Mouse (Mus musculus) liver, embryonic 15.5 days (tissue): Measurements from ENCODE around the gene Plekhh3. TPM values are rescaled to one million over a fixed set of nuclear protein-coding genes. Genes with fewer than 3 reads are reported as not detected.

Source experiments
- ATAC-seq: fragments of 200-750 bp; cut with Nextera tagmentation; 2 replicates; pipeline ENCODE4 v1.8.0; 2017; ENCODE audit warnings: moderate number of reproducible peaks, mild to moderate bottlenecking, moderate library complexity; ENCODE audit not compliant: insufficient read depth
- H3K27ac ChIP-seq: fragments of 300-500 bp; sonication (generic); replicated peaks from 2 replicates; pipeline ENCODE4 v1.5.1; 2015; ENCODE audit warnings: mild to moderate bottlenecking, inconsistent platforms
- H3K27me3 ChIP-seq: fragments of 300-500 bp; sonication (generic); 2 replicates; pipeline ENCODE4 v1.6.1; 2015; ENCODE audit warnings: mild to moderate bottlenecking, inconsistent platforms
- H3K36me3 ChIP-seq: fragments of 300-500 bp; sonication (generic); replicated peaks from 2 replicates; pipeline ENCODE4 v1.6.1; 2015; ENCODE audit warnings: moderate library complexity, mild to moderate bottlenecking, inconsistent platforms
- H3K4me1 ChIP-seq: fragments of 300-500 bp; sonication (generic); replicated peaks from 2 replicates; pipeline ENCODE4 v1.6.1; 2015; ENCODE audit warnings: inconsistent platforms
- H3K4me2 ChIP-seq: fragments of 300-500 bp; sonication (generic); 2 replicates; pipeline ENCODE4 v1.6.1; 2015; ENCODE audit warnings: moderate library complexity, mild to moderate bottlenecking, inconsistent platforms
- H3K4me3 ChIP-seq: fragments of 300-500 bp; sonication (generic); replicated peaks from 2 replicates; pipeline ENCODE4 v1.5.1; 2015; ENCODE audit warnings: mild to moderate bottlenecking, inconsistent platforms
- H3K9ac ChIP-seq: fragments of 300-500 bp; sonication (generic); 2 replicates; pipeline ENCODE4 v1.6.1; 2015; ENCODE audit warnings: moderate library complexity, mild to moderate bottlenecking, inconsistent platforms
- H3K9me3 ChIP-seq: fragments of 300-500 bp; sonication (generic); replicated peaks from 2 replicates; pipeline ENCODE4 v1.6.1; 2016; ENCODE audit warnings: inconsistent platforms
- WGBS: fragments of 180-500 bp; shearing (Covaris S2); methylation state at CpG from one replicate; pipeline ENCODE4 v1.1.7; 2015; ENCODE audit warnings: mixed read lengths; ENCODE audit not compliant: insufficient replicate concordance; 5-methylcytosine and 5-hydroxymethylcytosine counted together
- polyA plus RNA-seq: library from polyadenylated mRNA; unstranded; fragments of >200 nt; fragmentation: Nextera tagmentation; extraction: Ambion mirVana; gene quantifications from 2 replicates; pipeline ENCODE4 v1.2.1, GENCODE M21; 2015

Plekhh3 gene
- 1.5 and 1.9 TPM in 2 replicates for polyA plus RNA-seq

GRCm38 (mm10) chr11:101170811-101171610 is at the start of gene Plekhh3:
Gene Plekhh3 (minus strand): TSS chr11:101171351.
- peaks cover 68% of the 10 kb centered on the region for H3K4me1 ChIP-seq
- no peaks in the 10 kb centered on the region for H3K9me3 ChIP-seq
- peak within 1 kb of the TSS; percentile 66 for H3K4me2 ChIP-seq
- H3K4me3 ChIP-seq = peak within 1 kb of the TSS; percentile 57
- peak within 1 kb of the TSS; percentile 51 for H3K27ac ChIP-seq
- H3K27me3 ChIP-seq = peaks cover 100% of the 10 kb centered on the region
- 0 out of 2 replicates have a peak, but pooled peaks cover 4% of the 10 kb centered on the region for H3K36me3 ChIP-seq
- peak; percentile 81 for ATAC-seq
- under 1% methylated on average over 50 of the region's 50 CpGs for WGBS
- H3K9ac ChIP-seq = peak within 1 kb of the TSS; percentile 11; the same call in 1 of the 2 replicates

- no peaks in the 10 kb centered on the region for H3K9me3 ChIP-seq
- peaks cover 17% of the 10 kb centered on the region for H3K36me3 ChIP-seq
- H3K4me1 ChIP-seq = peaks cover 25% of the 10 kb centered on the region
- H3K9ac ChIP-seq = no peak overlapping the region
- no peak overlapping the region for H3K27ac ChIP-seq
- no peak for ATAC-seq
- 17% methylated on average over 2 of the region's 2 CpGs for WGBS
- no peak overlapping the region for H3K4me3 ChIP-seq
- H3K27me3 ChIP-seq = no peaks in the 10 kb centered on the region
- no peak overlapping the region for H3K4me2 ChIP-seq
Measured at GRCm38 (mm10) chr11:101220853-101221252, 49.7 kb upstream of the Plekhh3 start.

GRCm38 (mm10) chr11:101218436-101219055 is 47.4 kb upstream of the Plekhh3 start:
- H3K4me3 ChIP-seq = no peak overlapping the region
- H3K27ac ChIP-seq = no peak overlapping the region
- no peaks in the 10 kb centered on the region for H3K9me3 ChIP-seq
- H3K4me1 ChIP-seq = peaks cover 7% of the 10 kb centered on the region; the same call in 1 of the 2 replicates
- H3K36me3 ChIP-seq = peaks cover 39% of the 10 kb centered on the region
- ATAC-seq = no peak
- 54% methylated on average over 10 of the region's 10 CpGs for WGBS
- H3K4me2 ChIP-seq = no peak overlapping the region
- H3K27me3 ChIP-seq = no peaks in the 10 kb centered on the region
- no peak overlapping the region for H3K9ac ChIP-seq

- Histone ChIP-seq H3K4me1 (peaks cover 7% of the 10 kb centered on the region; the same call in 1 of the 2 replicates), H3K27me3 (no peaks in the 10 kb centered on the region), H3K27ac (no peak overlapping the region), H3K4me3 (no peak overlapping the region), H3K9ac (no peak overlapping the region), H3K36me3 (peaks cover 51% of the 10 kb centered on the region), H3K9me3 (no peaks in the 10 kb centered on the region), H3K4me2 (no peak overlapping the region)
- 74% methylated on average over 5 of the region's 5 CpGs for WGBS
- no peak for ATAC-seq
Measured at GRCm38 (mm10) chr11:101216936-101217335, 45.8 kb upstream of the Plekhh3 start.

- no peak overlapping the region for H3K27ac ChIP-seq
- no peak overlapping the region for H3K4me2 ChIP-seq
- H3K36me3 ChIP-seq = peaks cover 80% of the 10 kb centered on the region
- ATAC-seq = peak; percentile 40; the same call in 1 of the 2 replicates
- H3K9me3 ChIP-seq = no peaks in the 10 kb centered on the region
- no peaks in the 10 kb centered on the region for H3K27me3 ChIP-seq
- H3K4me3 ChIP-seq = no peak overlapping the region
- 37% methylated on average over 3 of the region's 3 CpGs for WGBS
- no peaks in the 10 kb centered on the region for H3K4me1 ChIP-seq
- no peak overlapping the region for H3K9ac ChIP-seq
Measured at GRCm38 (mm10) chr11:101211970-101212369, 40.8 kb upstream of the Plekhh3 start.

GRCm38 (mm10) chr11:101200986-101201385 is 29.8 kb upstream of the Plekhh3 start:
- 40% methylated on average over 7 of the region's 7 CpGs for WGBS
- peaks cover 81% of the 10 kb centered on the region for H3K36me3 ChIP-seq
- H3K27me3 ChIP-seq = no peaks in the 10 kb centered on the region
- peaks cover 21% of the 10 kb centered on the region for H3K4me1 ChIP-seq
- ATAC-seq = no peak
- no peak overlapping the region for H3K4me2 ChIP-seq
- no peak overlapping the region for H3K4me3 ChIP-seq
- H3K9ac ChIP-seq = no peak overlapping the region
- H3K9me3 ChIP-seq = no peaks in the 10 kb centered on the region
- no peak overlapping the region for H3K27ac ChIP-seq

- no peak overlapping the region for H3K9ac ChIP-seq
- H3K4me3 ChIP-seq = no peak overlapping the region
- peaks cover 21% of the 10 kb centered on the region for H3K4me1 ChIP-seq
- no peaks in the 10 kb centered on the region; the same call in 1 of the 2 replicates for H3K27me3 ChIP-seq
- H3K9me3 ChIP-seq = no peaks in the 10 kb centered on the region
- peak overlapping the region; percentile 6; the same call in 1 of the 2 replicates for H3K4me2 ChIP-seq
- 0 out of 2 replicates have a peak overlapping the region, but pooled peaks have one; percentile 38 for H3K27ac ChIP-seq
- 44% methylated on average over 3 of the region's 3 CpGs for WGBS
- peak; percentile 89 for ATAC-seq
- peaks cover 86% of the 10 kb centered on the region for H3K36me3 ChIP-seq
Measured at GRCm38 (mm10) chr11:101199555-101199954, 28.4 kb upstream of the Plekhh3 start.

- H3K27me3 ChIP-seq = no peaks in the 10 kb centered on the region; the same call in 1 of the 2 replicates
- H3K9me3 ChIP-seq = no peaks in the 10 kb centered on the region
Measured at GRCm38 (mm10) chr11:101196175-101196574, 25.0 kb upstream of the Plekhh3 start.

GRCm38 (mm10) chr11:101195571-101195970 is 24.4 kb upstream of the Plekhh3 start:
- no peak for ATAC-seq
- no peak overlapping the region for H3K9ac ChIP-seq
- WGBS = 79% methylated on average over 8 of the region's 8 CpGs
- H3K4me2 ChIP-seq = no peak overlapping the region
- H3K9me3 ChIP-seq = no peaks in the 10 kb centered on the region
- no peak overlapping the region for H3K4me3 ChIP-seq
- peaks cover 76% of the 10 kb centered on the region for H3K36me3 ChIP-seq
- no peaks in the 10 kb centered on the region; the same call in 1 of the 2 replicates for H3K27me3 ChIP-seq
- H3K4me1 ChIP-seq = peaks cover 34% of the 10 kb centered on the region
- no peak overlapping the region for H3K27ac ChIP-seq

More at GRCm38 (mm10) chr11:101196175-101196574, 25.0 kb upstream of the Plekhh3 start:
- H3K27ac ChIP-seq = no peak overlapping the region
- peaks cover 32% of the 10 kb centered on the region for H3K4me1 ChIP-seq
- H3K4me2 ChIP-seq = no peak overlapping the region
- H3K36me3 ChIP-seq = peaks cover 82% of the 10 kb centered on the region
- no peak overlapping the region for H3K4me3 ChIP-seq
- no peak for ATAC-seq
- WGBS = 78% methylated on average over 8 of the region's 8 CpGs
- H3K9ac ChIP-seq = no peak overlapping the region

GRCm38 (mm10) chr11:101195101-101195500 is 23.9 kb upstream of the Plekhh3 start:
- WGBS = 29% methylated on average over 1 of the region's 1 CpGs
- ATAC-seq = no peak
- peaks cover 34% of the 10 kb centered on the region for H3K4me1 ChIP-seq
- no peak overlapping the region for H3K27ac ChIP-seq
- no peak overlapping the region for H3K4me2 ChIP-seq
- no peaks in the 10 kb centered on the region for H3K9me3 ChIP-seq
- H3K36me3 ChIP-seq = peaks cover 71% of the 10 kb centered on the region
- no peaks in the 10 kb centered on the region; the same call in 1 of the 2 replicates for H3K27me3 ChIP-seq
- H3K4me3 ChIP-seq = no peak overlapping the region
- no peak overlapping the region for H3K9ac ChIP-seq

- H3K36me3 ChIP-seq = peaks cover 67% of the 10 kb centered on the region
- H3K27ac ChIP-seq = no peak overlapping the region
- H3K9me3 ChIP-seq = no peaks in the 10 kb centered on the region
- H3K4me2 ChIP-seq = no peak overlapping the region
- WGBS = 79% methylated on average over 6 of the region's 6 CpGs
- no peak for ATAC-seq
- H3K4me1 ChIP-seq = peaks cover 34% of the 10 kb centered on the region
- no peak overlapping the region for H3K4me3 ChIP-seq
- no peak overlapping the region for H3K9ac ChIP-seq
- no peaks in the 10 kb centered on the region; the same call in 1 of the 2 replicates for H3K27me3 ChIP-seq
Measured at GRCm38 (mm10) chr11:101194643-101195042, 23.5 kb upstream of the Plekhh3 start.
